Comparison of ENCODE assay signal across 1 mouse cellular context in the genomic region with DNA sequence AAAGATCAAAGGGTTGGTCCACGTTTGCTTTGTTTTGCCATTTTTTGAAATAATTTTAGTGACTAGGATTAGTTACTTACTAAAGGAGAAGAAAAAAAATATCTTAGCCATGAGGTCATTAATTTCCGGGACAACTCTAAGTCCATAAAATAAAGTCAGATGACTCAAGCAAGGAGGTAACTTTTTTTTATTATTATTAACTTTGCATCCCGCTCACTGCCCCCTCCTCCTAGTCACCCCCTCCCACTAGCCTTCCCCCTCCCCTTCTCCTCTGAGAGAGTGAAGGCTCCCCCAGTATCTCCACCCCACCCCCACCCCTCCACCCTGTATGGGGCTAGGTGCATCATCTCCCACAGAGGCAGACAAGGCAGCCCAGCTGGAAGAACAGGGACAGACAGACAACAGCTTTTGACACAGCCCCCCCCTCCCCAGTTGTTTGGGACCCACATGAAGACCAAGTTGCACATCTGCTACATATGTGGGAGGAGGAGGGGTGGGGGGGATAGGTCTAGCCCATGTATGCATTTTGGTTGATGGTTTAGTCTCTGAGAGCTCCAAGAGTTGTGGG.
TF ChIP-seq lines count a peak whose summit lies in the region.

No protein-coding gene starts in this region.

TF ChIP-seq in CH12.LX, 34 proteins besides CTCF, POLR2A, EP300 and RAD21 (continued from another document):
- TF ChIP-seq CHD1 (IDR thresholded peaks at IDR 0.05; ENCODE audit: low read depth, low read length) (no peak), MYC (IDR thresholded peaks at IDR 0.05; ENCODE audit: low read depth, low read length) (no peak), MAFK (IDR thresholded peaks at IDR 0.05; ENCODE audit: insufficient replicate concordance, low read length) (no peak), USF1 (IDR thresholded peaks at IDR 0.05; ENCODE audit: low read depth, low read length) (no peak)
TF ChIP-seq in CH12.LX: peak in this region for 0.
